Mouse (Mus musculus) embryonic fibroblast, embryonic 13.5 days (primary cell): ENCODE data around the gene Pank4. TPM values are rescaled to one million over a fixed set of nuclear protein-coding genes. Genes with fewer than 3 reads are reported as not detected.

Experiments
- H3K27ac ChIP-seq: 2 replicates; pipeline ENCODE4 v1.5.1; 2012; ENCODE audit warnings: low read length, control low read depth, inconsistent platforms; ENCODE audit not compliant: insufficient read depth
- H3K4me1 ChIP-seq: 2 replicates; pipeline ENCODE4 v1.6.1; 2011; ENCODE audit warnings: low read length; ENCODE audit not compliant: control insufficient read depth, insufficient read depth
- H3K4me3 ChIP-seq: 2 replicates; pipeline ENCODE4 v1.5.1; 2011; ENCODE audit warnings: mild to moderate bottlenecking, control low read depth, low read length; ENCODE audit not compliant: insufficient read depth
- CTCF ChIP-seq: IDR thresholded peaks from 2 replicates; pipeline ENCODE4 v1.5.1; 2011; ENCODE audit warnings: mild to moderate bottlenecking, control low read depth, low read length, moderate library complexity, borderline replicate concordance; ENCODE audit not compliant: insufficient read depth
- POLR2A ChIP-seq: IDR thresholded peaks from 2 replicates; pipeline ENCODE4 v1.6.1; 2011; ENCODE audit warnings: low read depth, mild to moderate bottlenecking, control low read depth, low read length, moderate library complexity
- polyA plus RNA-seq: library from polyadenylated mRNA; stranded (reverse); fragments of >200 nt; gene quantifications from 2 replicates; pipeline ENCODE4 v1.2.4, GENCODE M21; 2011; ENCODE audit warnings: low read depth; ENCODE audit not compliant: missing spikeins, insufficient read length

The Pank4 gene
- polyA plus RNA-seq, 1 experiment: 19.8 TPM

- no peaks in the 10 kb centered on the region for H3K4me1 ChIP-seq
- H3K27ac ChIP-seq: no peak overlapping the region
- no peak overlapping the region for H3K4me3 ChIP-seq
- TF ChIP-seq POLR2A (no peak), CTCF (no peak)
These were observed 5.8 kb upstream of the Pank4 start for GRCm38 (mm10) chr4:154958171-154958570.

- H3K27ac ChIP-seq: no peak overlapping the region
- no peak overlapping the region for H3K4me3 ChIP-seq
These were observed 5.3 kb upstream of the Pank4 start for GRCm38 (mm10) chr4:154958621-154959020.

GRCm38 (mm10) chr4:154960021-154960689 lies 3.8 kb upstream of the Pank4 start:
- no peak overlapping the region for H3K4me3 ChIP-seq
- no peaks in the 10 kb centered on the region for H3K4me1 ChIP-seq
- H3K27ac ChIP-seq: no peak overlapping the region
- TF ChIP-seq CTCF: no peak
- TF ChIP-seq POLR2A: no peak

More at GRCm38 (mm10) chr4:154958621-154959020, 5.3 kb upstream of the Pank4 start:
- no peak for TF ChIP-seq POLR2A
- no peak for TF ChIP-seq CTCF
- no peaks in the 10 kb centered on the region for H3K4me1 ChIP-seq

GRCm38 (mm10) chr4:154960690-154961225 lies 3.2 kb upstream of the Pank4 start, which contains the start of gene Hes5:
Hes5 (plus strand) TSS chr4:154960923.
- H3K4me1 ChIP-seq: no peaks in the 10 kb centered on the region
- no peak within 1 kb of the TSS for H3K27ac ChIP-seq
- H3K4me3 ChIP-seq: 0 out of 2 replicates have a peak within 1 kb of the TSS, but pooled peaks have one; percentile 15
- TF ChIP-seq POLR2A (no peak), CTCF (no peak)

GRCm38 (mm10) chr4:154961226-154961738 lies 2.6 kb upstream of the Pank4 start:
- H3K27ac ChIP-seq: no peak overlapping the region
- H3K4me1 ChIP-seq: no peaks in the 10 kb centered on the region
- TF ChIP-seq POLR2A (no peak), CTCF (peak; percentile 24; the same call in 1 of the 2 replicates)
- 0 out of 2 replicates have a peak overlapping the region, but pooled peaks have one; percentile 15 for H3K4me3 ChIP-seq

GRCm38 (mm10) chr4:154961911-154962310 lies 2.0 kb upstream of the Pank4 start:
- TF ChIP-seq POLR2A (no peak), CTCF (no peak)
- Histone ChIP-seq H3K4me1 (no peaks in the 10 kb centered on the region), H3K4me3 (no peak overlapping the region), H3K27ac (no peak overlapping the region)

- Histone ChIP-seq H3K4me1 (no peaks in the 10 kb centered on the region), H3K27ac (no peak overlapping the region), H3K4me3 (no peak overlapping the region)
- TF ChIP-seq POLR2A (no peak), CTCF (no peak)
These were observed 1.2 kb upstream of the Pank4 start for GRCm38 (mm10) chr4:154962683-154963082.

GRCm38 (mm10) chr4:154963190-154963836 lies 610 bp upstream of the Pank4 start:
- H3K4me3 ChIP-seq: peak overlapping the region; percentile 98; the same call in 1 of the 2 replicates

GRCm38 (mm10) chr4:154964581-154965235 lies 785 bp downstream of the Pank4 start:
- no peak for TF ChIP-seq CTCF
- 0 out of 2 replicates have a peak, but pooled peaks have one; percentile 5 for TF ChIP-seq POLR2A
- Histone ChIP-seq H3K4me1 (no peaks in the 10 kb centered on the region), H3K4me3 (peak overlapping the region; percentile 98), H3K27ac (peak overlapping the region; percentile 8; the same call in 1 of the 2 replicates)

More at GRCm38 (mm10) chr4:154963190-154963836, 610 bp upstream of the Pank4 start:
- Histone ChIP-seq H3K4me1 (no peaks in the 10 kb centered on the region), H3K27ac (no peak overlapping the region)
- TF ChIP-seq POLR2A (no peak), CTCF (no peak)
